Mouse (Mus musculus) hindbrain, embryonic 15.5 days (tissue): ENCODE measurements around the gene Tgds. TPM values are rescaled to one million over a fixed set of nuclear protein-coding genes. Genes with fewer than 3 reads are reported as not detected.
"Not testable (repeated sequence)": the region's sequence is repeated elsewhere in the genome, so short reads cannot be mapped to it uniquely, and the experiment has no call there.

ENCODE experiments used
- ATAC-seq: fragments of 200-750 bp; cut with Nextera tagmentation; 2 replicates; pipeline ENCODE4 v1.8.0; 2017; ENCODE audit warnings: low read depth, moderate number of reproducible peaks, moderate TSS enrichment; ENCODE audit not compliant: low FRiP score
- H3K27ac ChIP-seq: fragments of 300-500 bp; sonication (generic); replicated peaks from 2 replicates; pipeline ENCODE4 v1.5.1; 2015; ENCODE audit warnings: mild to moderate bottlenecking, inconsistent platforms
- H3K27me3 ChIP-seq: fragments of 300-500 bp; sonication (generic); 2 replicates; pipeline ENCODE4 v1.6.1; 2015; ENCODE audit warnings: control low read depth, inconsistent platforms
- H3K36me3 ChIP-seq: fragments of 300-500 bp; sonication (generic); 2 replicates; pipeline ENCODE4 v1.6.1; 2015; ENCODE audit warnings: control low read depth, inconsistent platforms
- H3K4me1 ChIP-seq: fragments of 300-500 bp; sonication (generic); replicated peaks from 2 replicates; pipeline ENCODE4 v1.6.1; 2015; ENCODE audit warnings: control low read depth, inconsistent platforms
- H3K4me2 ChIP-seq: fragments of 300-500 bp; sonication (generic); 2 replicates; pipeline ENCODE4 v1.6.1; 2015; ENCODE audit warnings: moderate library complexity, mild to moderate bottlenecking, inconsistent platforms
- H3K4me3 ChIP-seq: fragments of 300-500 bp; sonication (generic); 2 replicates; pipeline ENCODE4 v1.5.1; 2015; ENCODE audit warnings: mild to moderate bottlenecking, inconsistent platforms
- H3K9ac ChIP-seq: fragments of 300-500 bp; sonication (generic); 2 replicates; pipeline ENCODE4 v1.6.1; 2015; ENCODE audit warnings: inconsistent platforms
- H3K9me3 ChIP-seq: fragments of 300-500 bp; sonication (generic); 2 replicates; pipeline ENCODE4 v1.6.1; 2016; ENCODE audit warnings: control low read depth, inconsistent platforms
- WGBS: fragments of 180-500 bp; shearing (Covaris S2); methylation state at CpG from one replicate; pipeline ENCODE4 v1.1.7; 2015; 5-methylcytosine and 5-hydroxymethylcytosine counted together
- polyA plus RNA-seq: library from polyadenylated mRNA; unstranded; fragments of >200 nt; fragmentation: Nextera tagmentation; extraction: Ambion mirVana; gene quantifications from 2 replicates; pipeline ENCODE4 v1.2.1, GENCODE M21; 2015

The Tgds gene
- polyA plus RNA-seq, 1 experiment from 2014 or later: 15.1 TPM

DNA sequence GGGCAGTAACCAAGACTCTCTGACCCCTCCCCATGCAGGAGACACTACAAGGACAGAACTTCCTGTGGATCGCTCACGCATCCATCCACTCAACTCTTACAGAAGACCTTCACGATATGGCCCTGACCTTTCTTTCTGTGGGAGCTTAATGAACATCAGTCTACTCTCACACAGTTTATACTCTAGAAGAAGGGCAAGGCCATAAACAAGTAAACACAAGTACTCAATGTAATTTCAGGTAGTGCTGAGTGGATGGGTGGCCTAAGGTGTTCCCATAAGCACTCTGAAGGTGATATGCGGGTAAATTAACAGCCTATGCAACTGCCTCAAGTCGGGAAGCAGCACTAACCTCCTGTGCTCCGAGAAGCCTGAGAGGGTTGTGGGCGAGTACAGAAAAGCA is 1.1 kb downstream of the Tgds start:
- Histone ChIP-seq H3K27ac (no peak overlapping the region), H3K4me1 (peaks cover 21% of the 10 kb centered on the region), H3K27me3 (no peaks in the 10 kb centered on the region), H3K9me3 (no peaks in the 10 kb centered on the region), H3K36me3 (peaks cover 18% of the 10 kb centered on the region), H3K4me2 (peak overlapping the region; percentile 75), H3K9ac (peak overlapping the region; percentile 70; the same call in 1 of the 2 replicates), H3K4me3 (peak overlapping the region; percentile 66)
- no peak for ATAC-seq
- WGBS: 80% methylated on average over 7 of the region's 7 CpGs

- no peak overlapping the region for H3K4me3 ChIP-seq
- H3K9ac ChIP-seq: no peak overlapping the region
- WGBS: 94% methylated on average over 5 of the region's 5 CpGs
- peaks cover 34% of the 10 kb centered on the region for H3K36me3 ChIP-seq
- H3K4me1 ChIP-seq: peaks cover 3% of the 10 kb centered on the region
- no peak overlapping the region for H3K4me2 ChIP-seq
- H3K27me3 ChIP-seq: no peaks in the 10 kb centered on the region
- no peak overlapping the region for H3K27ac ChIP-seq
- H3K9me3 ChIP-seq: no peaks in the 10 kb centered on the region
- ATAC-seq: no peak
Observed at GRCm38 (mm10) chr14:118126301-118126700, 6.3 kb downstream of the Tgds start.

GRCm38 (mm10) chr14:118124771-118125170 is 7.8 kb downstream of the Tgds start:
- Histone ChIP-seq H3K4me1 (no peaks in the 10 kb centered on the region), H3K9ac (no peak overlapping the region), H3K27me3 (no peaks in the 10 kb centered on the region), H3K36me3 (peaks cover 47% of the 10 kb centered on the region), H3K27ac (no peak overlapping the region), H3K4me2 (no peak overlapping the region), H3K9me3 (no peaks in the 10 kb centered on the region), H3K4me3 (no peak overlapping the region)
- ATAC-seq: no peak
- 92% methylated on average over 4 of the region's 4 CpGs for WGBS

DNA sequence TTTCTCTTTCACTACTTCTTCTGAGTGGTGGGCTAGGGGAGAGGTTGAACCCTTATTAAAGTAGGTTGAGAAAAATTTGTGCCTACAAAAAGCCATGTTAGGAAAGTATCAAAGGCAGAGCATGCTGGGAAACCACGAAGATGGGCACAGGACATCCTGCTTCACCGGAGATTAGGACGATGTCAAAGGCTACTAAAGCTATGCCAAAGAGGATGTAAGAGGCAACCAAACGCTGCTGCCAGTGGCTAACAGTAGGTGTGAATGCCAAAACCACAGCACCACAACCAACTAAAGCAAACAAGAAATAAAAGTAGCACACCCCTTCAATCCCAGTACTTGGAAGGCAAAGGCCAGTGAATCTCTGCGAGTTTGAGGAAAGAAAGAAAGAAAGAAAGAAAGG is 8.4 kb downstream of the Tgds start:
- ATAC-seq: no peak
- H3K4me1 ChIP-seq: no peaks in the 10 kb centered on the region

DNA sequence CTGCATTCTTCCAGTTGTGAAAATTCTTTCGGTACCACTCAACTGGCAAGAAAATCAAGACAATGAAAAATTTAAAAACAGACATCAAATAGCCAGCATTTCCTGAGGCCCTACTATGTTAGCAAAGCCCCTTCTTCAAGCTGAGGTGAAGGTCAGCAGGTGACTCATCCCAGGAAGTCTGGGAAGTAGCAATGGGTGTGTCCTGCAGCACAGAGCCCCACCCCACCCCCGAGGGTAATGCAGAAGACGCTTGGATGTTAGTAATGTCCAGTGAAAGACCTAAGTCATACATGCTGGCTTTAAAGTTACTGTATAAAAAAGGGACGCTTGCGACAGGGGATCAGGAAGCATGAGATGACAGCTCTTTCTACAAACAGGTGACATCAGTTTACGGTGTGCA is 19.4 kb downstream of the Tgds start:
- Histone ChIP-seq H3K4me3 (no peak overlapping the region), H3K9ac (no peak overlapping the region), H3K27ac (no peak overlapping the region), H3K4me1 (no peaks in the 10 kb centered on the region), H3K36me3 (peaks cover 54% of the 10 kb centered on the region), H3K27me3 (no peaks in the 10 kb centered on the region), H3K9me3 (no peaks in the 10 kb centered on the region), H3K4me2 (no peak overlapping the region)
- WGBS: 93% methylated on average over 6 of the region's 6 CpGs
- ATAC-seq: no peak

More for the DNA sequence above, 8.4 kb downstream of the Tgds start:
- H3K4me3 ChIP-seq: no peak overlapping the region
- H3K9me3 ChIP-seq: no peaks in the 10 kb centered on the region
- WGBS: 91% methylated on average over 5 of the region's 5 CpGs
- H3K4me2 ChIP-seq: no peak overlapping the region
- H3K36me3 ChIP-seq: peaks cover 53% of the 10 kb centered on the region
- H3K27me3 ChIP-seq: no peaks in the 10 kb centered on the region
- no peak overlapping the region for H3K9ac ChIP-seq
- no peak overlapping the region for H3K27ac ChIP-seq

DNA sequence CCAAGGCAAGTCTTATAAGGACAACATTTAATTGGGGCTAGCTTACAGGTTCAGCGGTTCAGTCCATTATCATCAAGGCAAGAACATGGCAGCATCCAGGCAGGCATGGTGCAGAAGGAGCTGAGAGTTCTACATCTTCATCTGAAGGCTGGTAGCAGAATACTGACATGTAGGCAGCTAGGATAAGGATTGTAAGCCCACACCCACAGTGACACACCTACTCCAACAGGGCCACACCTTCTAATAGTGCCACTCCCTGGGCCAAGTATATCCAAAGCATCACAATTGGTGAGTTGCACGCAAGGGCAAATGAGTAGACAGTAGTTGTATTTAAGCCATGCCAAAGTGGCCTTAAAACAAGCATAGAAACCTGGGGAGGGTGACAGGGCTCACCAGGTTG is 25.1 kb downstream of the Tgds start:
- not testable (repeated sequence) for ATAC-seq, H3K4me3 ChIP-seq, H3K27ac ChIP-seq, H3K9me3 ChIP-seq, H3K27me3 ChIP-seq, H3K4me1 ChIP-seq, H3K4me2 ChIP-seq, H3K9ac ChIP-seq
- peaks cover 14% of the 10 kb centered on the region for H3K36me3 ChIP-seq
- 93% methylated on average over 2 of the region's 2 CpGs for WGBS

DNA sequence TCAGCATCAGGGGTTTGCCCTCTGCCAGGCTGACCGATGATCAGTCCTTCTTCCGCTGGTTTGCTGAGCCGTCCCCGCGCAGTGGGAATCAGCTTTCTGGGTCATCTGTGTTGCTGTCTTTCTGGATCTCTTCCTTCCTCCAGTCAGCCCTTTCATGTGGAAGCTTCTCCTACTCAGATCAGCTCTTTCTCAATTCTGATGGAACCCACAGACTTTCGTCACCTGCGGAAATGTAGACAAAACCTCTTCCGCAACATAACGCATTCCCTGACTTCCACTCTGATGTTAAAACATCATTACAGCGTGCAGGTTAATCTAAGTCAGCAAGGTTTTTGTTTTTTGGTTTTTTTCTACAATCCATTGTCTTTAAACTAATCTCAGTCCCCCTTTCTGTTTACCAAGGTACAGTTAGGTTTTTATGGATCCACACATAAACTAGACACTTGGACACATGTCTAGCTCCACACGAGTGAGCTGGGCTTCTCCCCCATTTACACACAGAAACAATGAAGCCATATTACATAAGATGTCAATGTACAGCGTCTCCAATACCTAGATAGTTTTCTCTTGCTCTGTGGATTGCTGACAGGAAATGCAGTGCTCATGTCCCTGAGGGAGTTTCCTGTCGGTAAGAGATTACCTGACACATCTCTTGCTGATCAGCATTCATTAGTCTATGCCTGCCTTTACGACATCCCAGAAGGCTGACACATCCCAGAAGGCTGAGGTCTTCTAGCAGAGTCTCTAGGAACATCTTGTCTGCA is 31.1 kb downstream of the Tgds start:
- Histone ChIP-seq H3K27me3 (no peaks in the 10 kb centered on the region), H3K9me3 (no peaks in the 10 kb centered on the region), H3K4me3 (no peak overlapping the region), H3K4me2 (no peak overlapping the region), H3K27ac (no peak overlapping the region), H3K4me1 (no peaks in the 10 kb centered on the region), H3K9ac (no peak overlapping the region), H3K36me3 (no peaks in the 10 kb centered on the region)
- WGBS: 82% methylated on average over 14 of the region's 14 CpGs
- no peak for ATAC-seq

DNA sequence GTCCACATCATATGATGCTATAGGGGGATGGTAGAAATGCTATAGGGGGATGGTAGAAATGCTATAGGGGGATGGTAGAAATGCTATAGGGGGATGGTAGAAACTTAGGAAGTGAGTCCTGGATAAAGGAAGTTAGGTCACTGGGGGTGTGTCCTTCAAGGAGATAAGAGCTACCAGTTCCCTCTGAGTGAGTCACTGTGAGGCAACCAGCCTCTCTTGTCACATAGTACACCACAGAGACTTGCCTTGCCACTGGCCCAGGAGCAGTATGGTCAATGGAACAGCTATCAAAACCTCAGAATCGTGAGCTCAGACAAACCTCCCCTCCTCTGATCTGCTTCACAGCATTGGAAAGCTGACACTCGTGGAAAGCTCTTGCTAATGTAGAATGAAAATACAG is 34.3 kb downstream of the Tgds start:
- H3K4me1 ChIP-seq: no peaks in the 10 kb centered on the region
- no peaks in the 10 kb centered on the region for H3K9me3 ChIP-seq
- H3K27me3 ChIP-seq: no peaks in the 10 kb centered on the region; the same call in 1 of the 2 replicates
- H3K9ac ChIP-seq: no peak overlapping the region
- no peak overlapping the region for H3K4me2 ChIP-seq
- H3K27ac ChIP-seq: no peak overlapping the region
- WGBS: 68% methylated on average over 2 of the region's 2 CpGs
- ATAC-seq: no peak
- H3K4me3 ChIP-seq: no peak overlapping the region
- no peaks in the 10 kb centered on the region for H3K36me3 ChIP-seq

- Histone ChIP-seq H3K9ac (peak overlapping the region; percentile 49), H3K27ac (peak overlapping the region; percentile 55)
Observed at GRCm38 (mm10) chr14:118089806-118090392, 42.7 kb downstream of the Tgds start.

GRCm38 (mm10) chr14:118089215-118089805 is 43.2 kb downstream of the Tgds start:
- Histone ChIP-seq H3K9me3 (no peaks in the 10 kb centered on the region), H3K9ac (peak overlapping the region; percentile 51), H3K27ac (peak overlapping the region; percentile 74), H3K4me3 (peak overlapping the region; percentile 62), H3K4me1 (peaks cover 17% of the 10 kb centered on the region), H3K4me2 (peak overlapping the region; percentile 73), H3K27me3 (no peaks in the 10 kb centered on the region; the same call in 1 of the 2 replicates), H3K36me3 (no peaks in the 10 kb centered on the region)
- peak; percentile 82 for ATAC-seq
- under 1% methylated on average over 44 of the region's 44 CpGs for WGBS

More at GRCm38 (mm10) chr14:118089806-118090392, 42.7 kb downstream of the Tgds start:
- H3K27me3 ChIP-seq: no peaks in the 10 kb centered on the region; the same call in 1 of the 2 replicates
- peak overlapping the region; percentile 73 for H3K4me2 ChIP-seq
- 1% methylated on average over 18 of the region's 18 CpGs for WGBS
- peak; percentile 69 for ATAC-seq
- H3K4me1 ChIP-seq: peaks cover 17% of the 10 kb centered on the region
- H3K4me3 ChIP-seq: peak overlapping the region; percentile 62
- H3K9me3 ChIP-seq: no peaks in the 10 kb centered on the region
- no peaks in the 10 kb centered on the region for H3K36me3 ChIP-seq

- WGBS: 3% methylated on average over 22 of the region's 22 CpGs
Observed at GRCm38 (mm10) chr14:118088437-118089207, 43.9 kb downstream of the Tgds start.

More at GRCm38 (mm10) chr14:118088437-118089207, 43.9 kb downstream of the Tgds start:
- no peaks in the 10 kb centered on the region; the same call in 1 of the 2 replicates for H3K27me3 ChIP-seq
- no peaks in the 10 kb centered on the region for H3K9me3 ChIP-seq
- peak; percentile 57 for ATAC-seq
- no peaks in the 10 kb centered on the region for H3K36me3 ChIP-seq
- H3K9ac ChIP-seq: peak overlapping the region; percentile 51
- peaks cover 17% of the 10 kb centered on the region for H3K4me1 ChIP-seq
- peak overlapping the region; percentile 62 for H3K4me3 ChIP-seq
- H3K4me2 ChIP-seq: peak overlapping the region; percentile 73
- H3K27ac ChIP-seq: peak overlapping the region; percentile 74
